Mouse (Mus musculus) liver, embryonic 12.5 days (tissue): Measurements from ENCODE around the gene Olfr406. TPM values are rescaled to one million over a fixed set of nuclear protein-coding genes. Genes with fewer than 3 reads are reported as not detected.

Experiments
- ATAC-seq: fragments of 200-750 bp; cut with Nextera tagmentation; 2 replicates; pipeline ENCODE4 v1.8.0; 2017; ENCODE audit warnings: moderate number of reproducible peaks, mild to moderate bottlenecking, moderate library complexity
- H3K27ac ChIP-seq: fragments of 300-500 bp; sonication (generic); 2 replicates; pipeline ENCODE4 v1.5.1; 2016; ENCODE audit warnings: mild to moderate bottlenecking
- H3K27me3 ChIP-seq: fragments of 300-500 bp; sonication (generic); replicated peaks from 2 replicates; pipeline ENCODE4 v1.6.1; 2016; ENCODE audit warnings: mild to moderate bottlenecking, moderate library complexity
- H3K36me3 ChIP-seq: fragments of 300-500 bp; sonication (generic); 2 replicates; pipeline ENCODE4 v1.6.1; 2016; ENCODE audit warnings: mild to moderate bottlenecking, moderate library complexity
- H3K4me1 ChIP-seq: fragments of 300-500 bp; sonication (generic); 2 replicates; pipeline ENCODE4 v1.6.1; 2016
- H3K4me2 ChIP-seq: fragments of 300-500 bp; sonication (generic); 2 replicates; pipeline ENCODE4 v1.6.1; 2016; ENCODE audit warnings: mild to moderate bottlenecking, moderate library complexity
- H3K4me3 ChIP-seq: fragments of 300-500 bp; sonication (generic); 2 replicates; pipeline ENCODE4 v1.5.1; 2016; ENCODE audit warnings: mild to moderate bottlenecking, moderate library complexity
- H3K9ac ChIP-seq: fragments of 300-500 bp; sonication (generic); 2 replicates; pipeline ENCODE4 v1.6.1; 2016; ENCODE audit warnings: mild to moderate bottlenecking, moderate library complexity
- H3K9me3 ChIP-seq: fragments of 300-500 bp; sonication (generic); replicated peaks from 2 replicates; pipeline ENCODE4 v1.6.1; 2016; ENCODE audit warnings: mild to moderate bottlenecking, moderate library complexity
- WGBS: fragments of 180-500 bp; shearing (Covaris S2); methylation state at CpG from one replicate; pipeline ENCODE4 v1.1.7; 2016; ENCODE audit not compliant: insufficient replicate concordance; 5-methylcytosine and 5-hydroxymethylcytosine counted together
- polyA plus RNA-seq: library from polyadenylated mRNA; unstranded; fragments of >200 nt; fragmentation: Nextera tagmentation; extraction: Ambion mirVana; gene quantifications from 2 replicates; pipeline ENCODE4 v1.2.1, GENCODE M21; 2016

The Olfr406 gene
- not detected in 2 replicates for polyA plus RNA-seq

- Histone ChIP-seq H3K36me3 (no peaks in the 10 kb centered on the region), H3K4me2 (no peak within 1 kb of the TSS), H3K27ac (no peak within 1 kb of the TSS), H3K4me3 (no peak within 1 kb of the TSS), H3K4me1 (no peaks in the 10 kb centered on the region), H3K27me3 (no peaks in the 10 kb centered on the region), H3K9me3 (0 out of 2 replicates have a peak, but pooled peaks cover 4% of the 10 kb centered on the region), H3K9ac (no peak within 1 kb of the TSS)
- ATAC-seq = no peak
- WGBS = 27% methylated on average over 2 of the region's 2 CpGs
Observed at GRCm38 (mm10) chr11:74259508-74259907, at the start of gene Olfr406. Olfr406 (plus strand) TSS chr11:74259808.

- H3K27ac ChIP-seq = no peak within 1 kb of the TSS
- WGBS = 27% methylated on average over 1 of the region's 1 CpGs
Observed at GRCm38 (mm10) chr11:74211279-74211678, 48.3 kb upstream of the Olfr406 start, which contains the start of gene Olfr43. Olfr43 (minus strand) TSS chr11:74211379.

GRCm38 (mm10) chr11:74241201-74241600 lies 18.4 kb upstream of the Olfr406 start:
- WGBS = 62% methylated on average over 3 of the region's 3 CpGs
- Histone ChIP-seq H3K4me1 (no peaks in the 10 kb centered on the region), H3K9ac (no peak overlapping the region), H3K4me3 (no peak overlapping the region), H3K27me3 (no peaks in the 10 kb centered on the region), H3K4me2 (no peak overlapping the region), H3K36me3 (no peaks in the 10 kb centered on the region), H3K9me3 (peaks cover 8% of the 10 kb centered on the region), H3K27ac (no peak overlapping the region)
- no peak for ATAC-seq

More at GRCm38 (mm10) chr11:74211279-74211678, 48.3 kb upstream of the Olfr406 start, which contains the start of gene Olfr43:
- ATAC-seq = no peak
- Histone ChIP-seq H3K9ac (no peak within 1 kb of the TSS), H3K4me3 (no peak within 1 kb of the TSS), H3K36me3 (no peaks in the 10 kb centered on the region), H3K9me3 (no peaks in the 10 kb centered on the region), H3K27me3 (no peaks in the 10 kb centered on the region), H3K4me1 (no peaks in the 10 kb centered on the region), H3K4me2 (no peak within 1 kb of the TSS)

GRCm38 (mm10) chr11:74283436-74283835 lies 23.8 kb downstream of the Olfr406 start, which contains the start of gene Olfr59:
Olfr59 (plus strand) TSS chr11:74283736.
- no peak for ATAC-seq
- H3K9me3 ChIP-seq = 0 out of 2 replicates have a peak, but pooled peaks cover 9% of the 10 kb centered on the region
- no peak within 1 kb of the TSS for H3K4me2 ChIP-seq
- no peaks in the 10 kb centered on the region for H3K36me3 ChIP-seq
- H3K9ac ChIP-seq = no peak within 1 kb of the TSS
- H3K4me1 ChIP-seq = no peaks in the 10 kb centered on the region
- H3K27me3 ChIP-seq = no peaks in the 10 kb centered on the region
- WGBS = 20% methylated on average over 2 of the region's 2 CpGs
- no peak within 1 kb of the TSS for H3K27ac ChIP-seq
- H3K4me3 ChIP-seq = no peak within 1 kb of the TSS

- ATAC-seq = no peak
- 61% methylated on average over 2 of the region's 2 CpGs for WGBS
- Histone ChIP-seq H3K36me3 (no peaks in the 10 kb centered on the region), H3K9ac (no peak overlapping the region), H3K9me3 (no peaks in the 10 kb centered on the region), H3K4me1 (no peaks in the 10 kb centered on the region), H3K4me3 (no peak overlapping the region), H3K4me2 (no peak overlapping the region), H3K27me3 (no peaks in the 10 kb centered on the region), H3K27ac (no peak overlapping the region)
Observed at GRCm38 (mm10) chr11:74287256-74287655, 27.6 kb downstream of the Olfr406 start.

Other genes starting within 250 kb of the Olfr406 start
- gene Olfr139, start 203.3 kb upstream of the Olfr406 start, polyA plus RNA-seq = not detected in 2 replicates
- not detected in 2 replicates for gene Olfr399, start 203.2 kb upstream of the Olfr406 start, polyA plus RNA-seq
- gene Zfp616, start 189.9 kb upstream of the Olfr406 start, polyA plus RNA-seq = not detected in 2 replicates
- not detected in 2 replicates for gene Olfr401, start 146.1 kb upstream of the Olfr406 start, polyA plus RNA-seq
- not detected in 2 replicates for gene Olfr402, start 106.3 kb upstream of the Olfr406 start, polyA plus RNA-seq
- not detected in 2 replicates for gene Olfr403, start 73.6 kb upstream of the Olfr406 start, polyA plus RNA-seq
- gene Olfr43, start 48.4 kb upstream of the Olfr406 start, polyA plus RNA-seq = not detected in 2 replicates
- not detected in 2 replicates for gene Olfr59, start 23.9 kb downstream of the Olfr406 start, polyA plus RNA-seq
- gene Olfr410, start 78.2 kb downstream of the Olfr406 start, polyA plus RNA-seq = not detected in 2 replicates
- not detected in 2 replicates for gene Olfr411, start 92.8 kb downstream of the Olfr406 start, polyA plus RNA-seq
- gene Olfr412, start 102.3 kb downstream of the Olfr406 start, polyA plus RNA-seq = not detected in 2 replicates